29 mouse cellular contexts compared by ENCODE assay signal in the genomic region with DNA sequence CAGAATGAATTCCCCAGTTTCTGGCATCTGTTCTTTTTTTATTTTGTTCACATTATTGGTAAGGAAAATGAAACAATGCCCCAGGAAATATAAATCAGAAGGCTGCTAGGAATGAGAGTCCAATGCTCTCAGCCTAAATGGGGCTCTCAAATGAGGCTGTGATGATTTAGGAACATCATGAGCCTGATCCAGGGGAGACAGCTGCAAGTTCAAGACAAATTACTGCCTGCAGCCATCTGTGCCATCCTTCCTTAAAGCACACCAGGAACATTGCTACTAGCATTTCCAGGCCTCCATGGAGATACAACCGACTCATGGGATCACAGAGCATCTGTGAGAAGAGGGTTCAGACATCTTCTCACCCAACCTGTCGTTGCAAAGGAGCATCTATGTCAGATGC.
DNase-seq lines count a peak whose midpoint lies in the region; ATAC-seq lines count a peak whose summit lies in the region.
"Had no signal": no experiment of that assay in that cellular context is flagged by ENCODE, and none has a peak within 500 bp of the region (broad histone marks: within the 10 kb centered on the region; RNA-seq: fewer than 3 reads in every experiment).

No protein-coding gene starts in this region.

- H3K4me1 ChIP-seq in neural tube, embryonic 15.5 days, result no peaks in the 10 kb centered on the region
- H3K4me1 ChIP-seq: embryonic facial prominence, embryonic 13.5 days; embryonic facial prominence, embryonic 15.5 days; forebrain, embryonic 10.5 days; forebrain, embryonic 12.5 days had no signal

- no peak overlapping the region for H3K9ac ChIP-seq in neural tube, embryonic 15.5 days (replicated peaks)
- H3K9ac ChIP-seq: embryonic facial prominence, embryonic 13.5 days; embryonic facial prominence, embryonic 15.5 days; forebrain, embryonic 12.5 days had no signal

- no peaks in the 10 kb centered on the region for H3K27me3 ChIP-seq in neural tube, embryonic 15.5 days (replicated peaks)
- H3K27me3 ChIP-seq: CH12.LX; embryonic facial prominence, embryonic 13.5 days; embryonic facial prominence, embryonic 15.5 days; forebrain, embryonic 12.5 days had no signal

- no peak overlapping the region for H3K27ac ChIP-seq in neural tube, embryonic 15.5 days (replicated peaks)
- H3K27ac ChIP-seq: embryonic facial prominence, embryonic 13.5 days; embryonic facial prominence, embryonic 15.5 days; forebrain, embryonic 10.5 days; forebrain, embryonic 12.5 days had no signal

- ATAC-seq in frontal cortex, adult (ENCODE audit: low TSS enrichment), result peak; percentile 52
- ATAC-seq in neural tube, embryonic 15.5 days (ENCODE audit: low FRiP score), result 0 out of 2 replicates have a peak, but pooled peaks have one; percentile 31
- ATAC-seq: activated CD4-positive, CD25-positive, alpha-beta regulatory T cell, adult 4 months; CD4-positive, CD25-positive, alpha-beta regulatory T cell, adult 4 months; forebrain, embryonic 14.5 days; Patski had no signal

- H3K4me2 ChIP-seq in neural tube, embryonic 15.5 days, result no peak overlapping the region
- H3K4me2 ChIP-seq: embryonic facial prominence, embryonic 13.5 days; embryonic facial prominence, embryonic 15.5 days; forebrain, embryonic 12.5 days had no signal

- no peaks in the 10 kb centered on the region for H3K36me3 ChIP-seq in neural tube, embryonic 15.5 days
- H3K36me3 ChIP-seq: embryonic facial prominence, embryonic 13.5 days; embryonic facial prominence, embryonic 15.5 days; forebrain, embryonic 10.5 days; forebrain, embryonic 12.5 days; G1E had no signal

- no peak for DNase-seq in frontal cortex, postnatal 25 days (ENCODE audit: low spot score in 2 of 2)
- DNase-seq in layer of hippocampus, adult 11-12 months (ENCODE audit: low spot score), result peak; percentile 4
- DNase-seq in layer of hippocampus, postnatal 10 days (ENCODE audit: low spot score in 2 of 2), result no peak
- DNase-seq in neural tube, embryonic 10.5 days (ENCODE audit: extremely low spot score, low spot score), result no peak
- DNase-seq in thymus, postnatal 14 days, result no peak
- DNase-seq: adrenal gland, adult 8-10 months; adrenal gland, postnatal 14 days; adrenal gland, postnatal 36 days; B cell, adult 2 months; cerebellum, adult 11 months; cerebellum, adult 18-20 months; cerebellum, adult 8-10 months; cerebellum, adult 9-11 months; cerebellum, postnatal 14 days; cerebellum, postnatal 36 days; embryo, embryonic 11 days had no signal

- no peaks in the 10 kb centered on the region for H3K9me3 ChIP-seq in neural tube, embryonic 15.5 days (replicated peaks)
- H3K9me3 ChIP-seq: embryonic facial prominence, embryonic 13.5 days; embryonic facial prominence, embryonic 15.5 days; forebrain, embryonic 10.5 days; forebrain, embryonic 12.5 days had no signal

- no peak overlapping the region for H3K4me3 ChIP-seq in neural tube, embryonic 15.5 days (replicated peaks)
- H3K4me3 ChIP-seq: embryonic facial prominence, embryonic 13.5 days; embryonic facial prominence, embryonic 15.5 days; erythroblast, embryonic 14.5 days; forebrain, embryonic 10.5 days; forebrain, embryonic 12.5 days had no signal

- 59% methylated on average over 2 of the region's 2 CpGs for WGBS in neural tube, embryonic 15.5 days
